Mouse (Mus musculus): ENCODE results near the gene Tenm3.

Gene Tenm3

DNA sequence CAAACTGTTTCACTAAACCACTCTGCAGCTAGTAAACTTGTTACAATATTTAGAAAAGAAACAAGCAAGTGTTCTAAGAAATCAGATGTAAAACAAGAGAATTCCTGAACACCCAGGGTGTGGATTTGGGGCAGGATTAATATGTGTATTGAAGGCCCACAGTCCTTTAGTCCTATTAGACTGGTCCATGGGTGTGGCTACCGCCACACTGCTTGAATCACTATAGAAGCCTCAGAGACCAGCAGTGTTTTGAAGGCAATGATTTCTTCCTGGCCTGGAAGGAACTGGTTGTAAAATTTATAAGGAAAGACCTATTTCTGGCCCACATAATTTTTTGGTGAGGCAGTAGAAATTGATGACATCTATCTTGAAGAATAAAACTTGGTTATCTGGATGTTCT lies 33.1 kb downstream of the Tenm3 start:
- no peak for DNase-seq (ENCODE audit: low read depth in 1 of 2, low spot score in 2 of 2)

- DNase-seq (ENCODE audit: low read depth in 1 of 2, low spot score in 2 of 2): no peak
These were observed 34.6 kb downstream of the Tenm3 start for GRCm38 (mm10) chr8:48809104-48809503.

DNA sequence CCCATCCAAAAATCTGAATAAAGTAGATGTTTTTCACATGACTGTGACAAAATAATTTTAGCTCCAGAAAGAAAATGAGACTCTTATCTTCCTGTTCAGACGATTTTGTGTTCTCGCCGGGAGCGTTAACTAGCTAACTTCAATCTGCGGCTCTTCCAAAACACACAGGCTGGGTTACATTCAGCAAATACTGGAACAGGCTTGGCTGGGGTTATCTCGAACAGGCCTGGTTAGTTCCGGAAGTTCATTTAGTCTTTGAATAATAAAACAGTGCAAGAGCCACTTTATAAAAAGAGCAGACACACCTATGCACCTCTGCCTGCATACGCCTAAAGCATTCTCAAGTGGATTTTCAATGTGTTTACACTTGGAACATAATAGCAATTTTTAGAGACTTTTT lies 40.7 kb downstream of the Tenm3 start:
- DNase-seq (ENCODE audit: low read depth in 1 of 2, low spot score in 2 of 2): no peak

DNA sequence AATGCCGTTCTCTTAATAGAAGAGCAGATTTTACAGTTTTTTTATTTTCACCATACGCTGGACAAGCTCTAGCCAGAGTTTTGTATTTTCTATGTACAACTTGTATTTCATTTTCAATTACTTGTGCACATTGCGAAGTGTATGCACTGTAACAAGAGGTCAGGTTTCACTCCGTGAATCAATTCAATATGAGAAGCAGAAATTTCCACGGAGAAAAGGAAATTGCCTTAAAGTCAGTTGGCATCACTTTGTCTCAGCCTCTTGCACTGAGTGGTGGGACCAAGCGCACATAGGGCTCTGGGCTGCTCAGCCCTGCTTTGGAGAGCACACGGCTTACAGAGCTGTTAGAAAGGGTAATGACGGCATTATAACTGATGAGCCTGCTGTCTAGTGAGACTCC lies 41.5 kb downstream of the Tenm3 start:
- DNase-seq (ENCODE audit: low read depth in 1 of 2, low spot score in 2 of 2): no peak

DNA sequence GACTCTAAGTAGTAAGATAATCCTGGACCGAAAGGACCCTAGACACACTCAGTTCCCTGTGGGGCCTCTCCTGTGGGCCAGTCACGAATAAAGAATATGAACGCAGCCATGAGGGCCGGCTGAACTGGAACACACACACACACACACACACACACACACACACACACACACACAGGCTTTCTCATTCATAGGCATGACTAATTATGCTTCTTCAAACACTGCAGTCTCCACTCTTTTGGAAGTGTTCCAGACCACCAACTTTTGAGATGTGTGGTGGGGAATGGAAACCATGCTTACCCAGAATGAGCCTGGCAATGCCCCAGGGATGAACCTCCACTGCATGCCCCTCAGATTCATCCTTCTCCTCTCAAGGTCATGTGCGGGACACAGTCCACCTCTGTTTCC lies 45.8 kb downstream of the Tenm3 start:
- no peak for DNase-seq (ENCODE audit: low read depth in 1 of 2, low spot score in 2 of 2)

GRCm38 (mm10) chr8:48794285-48794684 lies 49.5 kb downstream of the Tenm3 start:
- DNase-seq (ENCODE audit: low read depth in 1 of 2, low spot score in 2 of 2): no peak

DNA sequence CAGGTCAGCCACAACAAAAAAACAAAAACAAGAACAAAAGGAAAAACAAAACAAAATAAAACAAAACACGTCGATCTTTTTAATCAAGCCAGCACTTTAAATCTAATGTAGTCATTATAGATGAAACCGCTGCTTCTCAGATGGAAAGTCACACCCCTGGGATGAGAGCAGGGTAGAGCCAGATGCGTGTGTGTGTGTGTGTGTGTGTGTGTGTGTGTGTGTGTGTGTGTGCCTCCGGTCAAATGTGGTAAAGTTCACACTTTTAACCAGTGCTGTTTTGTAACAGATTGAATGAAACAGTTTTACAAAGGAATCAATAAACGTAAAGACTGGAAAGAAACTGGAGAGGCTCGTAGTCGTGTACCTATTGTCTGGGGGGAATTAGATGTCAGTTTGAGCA lies 50.0 kb downstream of the Tenm3 start:
- DNase-seq (ENCODE audit: low read depth in 1 of 2, low spot score in 2 of 2): no peak

DNA sequence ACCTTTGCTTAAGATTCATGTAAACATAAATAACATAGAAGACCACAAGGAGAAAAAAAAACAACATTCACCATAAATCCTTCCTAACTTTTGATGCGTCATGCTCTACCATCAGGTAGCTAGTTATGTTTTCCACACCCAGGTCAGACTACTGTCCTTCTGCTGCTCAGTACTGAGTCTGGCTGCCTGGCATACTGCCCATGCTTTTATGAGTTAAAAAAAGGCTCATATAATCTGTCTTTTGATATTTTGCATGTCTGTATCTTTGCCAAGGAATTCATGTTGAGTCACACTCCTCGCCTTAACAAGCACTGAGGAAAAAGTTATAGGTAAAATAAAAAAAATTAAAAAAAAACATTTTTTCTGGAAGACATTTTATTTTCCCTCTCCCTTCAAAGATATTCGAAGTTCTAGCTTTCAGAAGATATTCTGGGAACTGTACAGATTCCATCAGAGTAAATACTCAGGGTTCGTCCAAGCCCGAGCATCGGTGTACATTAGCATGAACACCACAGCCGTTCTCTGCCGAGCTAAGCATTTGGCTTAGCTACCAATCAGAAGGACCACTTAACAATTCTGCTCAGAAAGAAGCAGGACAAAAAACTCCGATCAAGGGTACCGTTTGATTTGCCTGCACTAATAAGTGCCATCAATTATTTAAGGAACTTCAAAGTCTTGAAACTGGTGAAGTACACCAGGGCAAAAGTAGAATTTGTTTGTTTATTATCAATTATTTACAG lies 51.0 kb downstream of the Tenm3 start:
- no peak for DNase-seq (ENCODE audit: low read depth in 1 of 2, low spot score in 2 of 2)

- no peak for DNase-seq (ENCODE audit: low read depth in 1 of 2, low spot score in 2 of 2)
These were observed 60.4 kb downstream of the Tenm3 start for GRCm38 (mm10) chr8:48783308-48783707.

DNA sequence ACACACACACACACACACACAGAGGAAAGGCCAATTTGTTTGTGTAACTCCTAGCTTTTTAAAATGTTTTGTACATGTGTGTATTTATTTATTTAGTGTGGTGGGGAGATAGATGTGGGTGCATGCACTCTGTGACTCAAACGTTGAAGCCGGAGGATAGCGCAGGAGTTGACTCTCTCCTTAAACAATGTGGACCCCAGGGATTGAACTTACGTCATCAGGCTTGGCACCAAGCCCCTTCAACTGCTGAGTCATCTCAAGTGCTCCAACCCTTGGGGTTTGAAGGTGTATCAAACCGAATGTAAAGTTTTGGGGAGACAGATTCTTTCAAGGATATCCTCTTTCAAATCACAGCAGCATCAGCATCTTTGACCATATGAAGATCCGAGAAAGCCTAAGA lies 63.1 kb downstream of the Tenm3 start:
- no peak for DNase-seq (ENCODE audit: low read depth in 1 of 2, low spot score in 2 of 2)

DNA sequence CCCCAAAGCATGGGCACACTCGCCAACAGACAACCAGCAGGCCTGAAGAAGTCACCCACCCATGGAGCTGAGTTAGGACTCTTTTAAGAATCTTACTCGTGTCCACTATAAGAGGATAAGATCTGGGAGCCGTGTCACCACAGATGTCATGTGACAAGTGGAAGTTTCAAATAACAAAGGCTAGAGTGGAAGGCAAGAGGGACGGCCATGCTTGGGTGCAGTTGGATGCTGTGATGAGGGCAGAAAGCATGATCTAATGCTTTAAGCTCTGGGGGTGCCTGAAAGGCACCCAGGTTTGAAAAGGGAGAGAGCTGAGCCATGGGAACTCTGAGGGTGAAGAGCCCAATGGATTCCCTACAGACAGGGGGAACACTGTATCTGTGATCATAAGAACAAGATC lies 64.6 kb downstream of the Tenm3 start:
- no peak for DNase-seq (ENCODE audit: low read depth in 1 of 2, low spot score in 2 of 2)

- no peak for DNase-seq (ENCODE audit: low read depth in 1 of 2, low spot score in 2 of 2)
These were observed 67.7 kb downstream of the Tenm3 start for GRCm38 (mm10) chr8:48776081-48776480.

DNA sequence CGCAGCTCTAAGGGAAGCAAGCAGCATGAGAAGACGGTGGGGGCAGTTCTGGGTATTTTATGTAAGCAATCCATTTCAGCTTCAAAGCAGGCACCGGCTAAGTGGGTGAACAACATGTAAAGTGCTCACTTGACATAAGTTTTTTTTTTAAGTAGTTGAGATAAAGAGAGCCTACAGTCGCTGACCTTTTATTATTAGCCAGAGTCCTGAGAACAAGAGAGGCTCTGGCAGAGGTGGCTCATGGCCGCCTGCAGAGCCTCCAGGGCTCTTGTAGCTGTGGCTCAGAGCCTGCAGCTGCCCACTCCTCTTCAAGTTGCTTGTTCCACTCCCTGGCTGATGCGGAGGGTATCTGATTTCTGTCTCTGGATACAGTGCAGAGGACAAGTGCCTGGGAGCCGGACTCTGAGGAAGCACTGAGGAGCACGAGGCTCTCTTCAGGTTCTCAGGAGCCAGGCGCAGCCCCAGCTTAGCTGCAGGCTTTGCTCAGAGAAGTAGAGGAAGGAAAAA lies 68.2 kb downstream of the Tenm3 start:
- no peak for DNase-seq (ENCODE audit: low read depth in 1 of 2, low spot score in 2 of 2)

- DNase-seq (ENCODE audit: low read depth in 1 of 2, low spot score in 2 of 2): no peak
These were observed 68.9 kb downstream of the Tenm3 start for GRCm38 (mm10) chr8:48774837-48775236.

DNA sequence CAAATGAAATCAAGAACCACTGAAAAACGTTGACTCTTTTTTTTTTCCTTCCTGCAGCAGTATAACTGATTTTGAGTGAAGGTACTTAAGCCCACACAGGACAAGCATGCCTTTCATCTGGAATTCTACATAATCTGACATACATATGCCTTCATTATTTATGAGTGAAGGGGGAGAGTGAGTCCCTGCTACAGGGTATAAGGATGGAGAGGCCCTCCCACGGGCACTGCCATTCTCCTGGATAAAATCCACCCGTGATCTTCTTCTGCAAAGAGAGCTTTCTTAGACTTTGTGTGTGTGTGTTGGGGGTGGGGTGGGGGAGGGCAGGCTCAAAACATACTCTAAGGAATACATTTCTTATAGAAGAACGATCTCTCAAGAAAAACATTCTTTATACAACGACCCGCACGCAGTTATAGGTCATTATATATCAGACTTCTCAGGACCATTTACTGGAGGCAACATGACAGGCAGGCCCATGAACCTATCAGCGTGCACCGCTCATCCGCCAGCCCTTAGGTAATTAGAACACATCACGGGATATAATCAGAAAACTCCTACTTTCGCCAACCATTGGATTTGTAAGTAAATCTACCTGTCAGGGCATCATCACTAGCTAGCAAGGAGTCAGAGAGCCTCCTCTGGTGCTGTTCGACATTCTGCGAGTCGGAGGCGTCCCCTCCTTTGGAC lies 77.1 kb downstream of the Tenm3 start:
- no peak for DNase-seq (ENCODE audit: low read depth in 1 of 2, low spot score in 2 of 2)

DNA sequence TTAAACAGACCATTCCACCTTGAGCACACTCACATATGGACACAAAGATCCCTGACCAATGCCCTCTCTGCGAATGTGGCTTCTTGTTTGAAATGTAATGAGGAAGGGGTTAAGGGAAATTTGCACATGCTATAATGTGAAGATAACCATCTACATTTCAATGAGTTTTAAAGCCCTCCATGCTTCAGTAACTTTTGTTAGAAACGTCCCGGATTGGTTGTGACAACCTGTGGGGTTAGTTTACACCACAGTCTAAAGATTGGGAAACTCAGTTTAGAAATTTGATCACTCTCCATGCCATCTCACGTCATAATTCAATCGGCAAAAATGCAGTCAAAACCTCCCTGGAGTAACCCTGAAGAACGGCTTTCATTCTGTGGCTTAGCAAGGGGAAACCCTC lies 78.5 kb downstream of the Tenm3 start:
- no peak for DNase-seq (ENCODE audit: low read depth in 1 of 2, low spot score in 2 of 2)

GRCm38 (mm10) chr8:48764011-48764410 lies 79.7 kb downstream of the Tenm3 start:
- DNase-seq (ENCODE audit: low read depth in 1 of 2, low spot score in 2 of 2): no peak

- DNase-seq (ENCODE audit: low read depth in 1 of 2, low spot score in 2 of 2): no peak
These were observed 86.9 kb downstream of the Tenm3 start for GRCm38 (mm10) chr8:48756874-48757273.

GRCm38 (mm10) chr8:48755492-48755891 lies 88.3 kb downstream of the Tenm3 start:
- DNase-seq (ENCODE audit: low read depth in 1 of 2, low spot score in 2 of 2): no peak

GRCm38 (mm10) chr8:48754959-48755358 lies 88.8 kb downstream of the Tenm3 start:
- DNase-seq (ENCODE audit: low read depth in 1 of 2, low spot score in 2 of 2): no peak

- DNase-seq (ENCODE audit: low read depth in 1 of 2, low spot score in 2 of 2): no peak
These were observed 91.8 kb downstream of the Tenm3 start for GRCm38 (mm10) chr8:48751965-48752364.

GRCm38 (mm10) chr8:48748503-48749059 lies 95.2 kb downstream of the Tenm3 start:
- no peak for DNase-seq (ENCODE audit: low read depth in 1 of 2, low spot score in 2 of 2)

Data from monocyte, adult 2 months (primary cell).